Mouse (Mus musculus) cerebellum, adult 8-10 months (tissue): ENCODE data around the gene Pold1.

ENCODE experiments used
- DNase-seq: peaks from one replicate; pipeline ENCODE4 v3.0.0; 2022

Gene Pold1

DNA sequence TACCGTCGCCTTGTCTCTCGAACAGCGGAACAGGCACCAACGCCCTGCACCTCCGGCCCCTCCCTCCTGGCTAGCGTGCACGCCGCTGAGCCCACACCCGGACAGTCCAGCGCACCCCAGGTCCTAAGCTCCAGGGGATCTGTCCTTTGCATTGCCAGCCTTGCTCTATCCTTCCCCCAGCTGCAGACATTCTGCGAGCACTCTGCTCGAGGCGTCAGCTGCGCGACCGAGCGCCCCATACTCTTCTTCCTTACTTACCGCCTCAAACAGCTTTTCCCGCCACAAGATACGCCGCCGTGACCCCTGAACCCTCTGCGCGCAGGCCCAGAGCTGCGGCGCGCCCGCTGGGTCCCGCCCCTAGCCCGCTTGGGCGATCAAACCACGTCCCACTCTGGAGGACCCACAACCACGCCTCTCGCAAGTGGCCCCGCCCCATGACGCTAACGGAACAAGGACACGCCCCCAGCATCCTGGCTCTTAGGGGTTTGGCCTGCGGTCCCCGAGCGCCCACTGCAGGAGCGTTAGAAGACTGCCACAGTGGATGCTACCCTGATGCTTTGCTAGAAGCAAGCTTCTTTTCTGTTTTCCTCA lies at the start of gene Pold1:
Gene Pold1, minus strand, starts transcription at position 353 of the 591 bp plus-strand sequence.
- peak; percentile 100 for DNase-seq

GRCm38 (mm10) chr7:44598336-44598735 lies 49.7 kb upstream of the Pold1 start:
- no peak for DNase-seq

DNA sequence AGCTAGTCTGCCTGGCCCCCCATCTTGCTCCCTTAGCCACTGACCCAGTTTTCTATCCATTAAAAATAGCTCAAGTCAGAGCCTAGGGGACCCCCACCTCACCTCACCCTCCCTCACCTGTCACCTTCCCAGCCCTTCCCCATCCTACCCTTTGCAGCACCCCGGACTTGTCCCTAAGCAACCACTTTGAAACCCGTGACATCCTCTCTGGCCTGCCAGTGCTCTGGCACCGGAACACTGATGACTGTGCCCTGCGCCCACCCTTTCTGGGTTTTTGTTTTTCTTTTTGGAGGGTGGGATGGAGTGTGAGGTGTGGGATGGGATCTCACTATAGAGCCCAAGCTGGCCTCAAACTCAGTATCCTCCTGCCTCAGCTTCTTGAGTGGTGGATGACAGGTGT lies 49.0 kb upstream of the Pold1 start:
- DNase-seq = no peak

- DNase-seq = peak; percentile 37
Observed at GRCm38 (mm10) chr7:44596996-44597538, 48.4 kb upstream of the Pold1 start.

DNA sequence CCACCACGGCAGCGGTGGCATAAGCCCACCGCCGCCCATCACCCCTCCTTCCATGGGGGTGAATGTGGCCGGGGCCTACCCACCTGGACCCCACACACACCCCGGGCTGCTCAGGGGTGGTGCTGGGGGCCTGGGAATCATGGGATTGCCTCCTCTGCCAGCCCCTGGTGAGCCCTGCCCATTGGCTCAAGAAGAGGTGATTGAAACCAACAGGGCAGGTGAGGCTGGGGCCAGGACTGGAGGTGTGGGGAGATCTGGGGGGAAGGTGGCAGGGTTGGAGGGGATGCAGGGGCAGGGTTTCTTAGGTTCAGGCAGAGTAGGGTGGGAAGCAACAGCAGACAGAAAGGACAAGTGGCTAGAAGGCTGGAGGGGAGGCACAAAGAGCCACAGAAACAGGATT lies 47.4 kb upstream of the Pold1 start:
- peak; percentile 37 for DNase-seq

- DNase-seq = peak; percentile 47
Observed at GRCm38 (mm10) chr7:44595131-44595561, 46.5 kb upstream of the Pold1 start.

- peak; percentile 85 for DNase-seq
Observed at GRCm38 (mm10) chr7:44594291-44594690, 45.6 kb upstream of the Pold1 start.

- peak; percentile 95 for DNase-seq
Observed at GRCm38 (mm10) chr7:44593775-44594174, 45.1 kb upstream of the Pold1 start.

GRCm38 (mm10) chr7:44593051-44593450 lies 44.4 kb upstream of the Pold1 start:
- peak; percentile 53 for DNase-seq

DNA sequence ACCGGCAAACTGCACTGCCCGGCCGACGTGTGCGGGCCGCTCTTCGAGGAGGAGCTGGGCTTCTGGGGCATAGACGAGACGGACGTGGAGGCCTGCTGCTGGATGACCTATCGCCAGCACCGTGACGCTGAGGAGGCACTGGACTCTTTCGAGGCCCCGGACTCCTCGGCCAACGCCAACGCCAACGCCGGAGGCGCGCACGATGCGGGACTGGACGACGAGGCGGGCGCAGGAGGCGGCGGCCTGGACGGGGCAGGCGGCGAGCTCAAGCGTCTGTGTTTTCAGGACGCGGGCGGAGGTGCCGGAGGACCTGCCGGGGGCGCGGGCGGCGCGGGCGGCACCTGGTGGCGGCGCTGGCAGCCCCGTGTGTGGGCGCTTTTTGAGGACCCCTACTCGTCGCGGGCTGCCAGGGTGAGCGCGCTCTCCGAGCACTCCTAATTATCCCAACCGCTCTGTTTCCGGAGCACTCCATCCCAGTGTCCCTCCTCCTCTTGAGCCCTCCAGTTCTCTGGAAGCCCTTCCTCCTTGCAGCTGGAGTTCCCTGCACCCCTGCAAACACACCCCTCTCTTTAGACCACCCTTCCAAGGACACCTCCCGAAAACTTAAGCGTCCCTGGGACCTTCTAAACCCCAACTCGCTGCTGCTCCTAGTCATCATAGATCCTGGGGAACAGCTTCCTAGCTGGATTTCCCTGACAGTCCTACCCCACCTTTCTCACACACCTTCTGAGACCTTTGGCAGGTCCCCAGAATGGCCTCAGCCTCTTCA lies 42.9 kb upstream of the Pold1 start:
- peak; percentile 64 for DNase-seq

GRCm38 (mm10) chr7:44590402-44591347 lies 42.0 kb upstream of the Pold1 start, which contains the start of gene Kcnc3:
Kcnc3 (plus strand) TSS chr7:44590664.
- peak; percentile 95 for DNase-seq

DNA sequence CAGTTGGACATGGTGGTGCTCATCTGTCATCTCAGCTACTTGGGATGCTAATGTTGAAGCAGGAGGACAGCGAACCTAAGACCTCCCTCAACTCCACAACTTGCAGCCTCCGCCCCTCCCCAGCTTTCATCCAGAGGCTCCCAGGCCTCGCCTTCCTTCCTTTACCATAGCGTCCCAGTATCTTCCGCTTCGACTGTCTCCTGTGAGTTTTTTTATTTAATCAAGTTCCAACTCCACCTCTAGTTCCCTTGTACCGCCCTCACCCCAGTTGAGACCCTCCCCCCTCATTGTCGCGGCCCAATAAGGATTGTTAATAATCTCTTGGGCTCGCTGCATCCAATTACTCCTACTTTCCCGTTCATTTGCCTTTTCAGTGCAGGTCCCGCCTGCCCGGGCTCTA lies 41.3 kb upstream of the Pold1 start:
- peak; percentile 54 for DNase-seq

DNA sequence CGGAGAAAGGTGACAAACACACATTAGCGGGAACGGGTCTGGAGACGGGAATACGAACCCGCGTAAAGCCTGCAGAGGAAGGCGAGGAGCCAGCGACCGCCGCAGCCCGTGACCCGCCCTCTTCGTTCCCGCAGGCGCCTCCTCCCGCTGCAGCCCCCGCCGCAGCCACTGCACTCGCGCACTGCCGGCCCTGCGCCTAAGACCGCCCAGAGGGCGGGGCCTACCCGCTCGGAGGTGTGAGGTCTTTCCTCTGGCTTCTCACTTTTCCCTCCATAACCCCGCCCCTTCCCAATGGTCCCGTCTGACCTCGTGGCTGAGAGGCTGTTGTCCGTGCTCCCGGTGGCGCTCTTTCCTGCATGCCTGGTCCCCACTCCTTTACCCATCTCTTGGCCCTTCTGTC lies 40.5 kb upstream of the Pold1 start:
- DNase-seq = peak; percentile 95

DNA sequence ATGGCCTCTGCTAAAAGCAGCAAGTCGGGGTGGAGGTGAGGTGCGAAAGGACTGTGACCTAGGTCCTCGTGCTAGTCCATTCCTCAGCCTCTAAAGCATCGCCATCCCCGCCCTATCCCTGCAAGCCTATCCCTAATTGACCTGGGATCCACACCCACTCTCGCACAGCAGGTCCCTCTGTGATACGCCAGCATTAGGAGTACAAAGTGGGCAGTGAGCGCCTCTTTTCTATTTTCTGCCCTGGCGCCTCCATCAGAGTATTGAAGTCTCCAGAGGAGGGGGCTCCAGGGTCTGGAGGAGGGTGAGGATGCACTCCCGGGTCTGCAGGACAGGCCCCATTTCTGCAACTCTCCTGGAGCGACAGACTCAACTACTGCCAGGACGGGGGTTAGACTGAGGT lies 39.7 kb upstream of the Pold1 start:
- peak; percentile 62 for DNase-seq

DNA sequence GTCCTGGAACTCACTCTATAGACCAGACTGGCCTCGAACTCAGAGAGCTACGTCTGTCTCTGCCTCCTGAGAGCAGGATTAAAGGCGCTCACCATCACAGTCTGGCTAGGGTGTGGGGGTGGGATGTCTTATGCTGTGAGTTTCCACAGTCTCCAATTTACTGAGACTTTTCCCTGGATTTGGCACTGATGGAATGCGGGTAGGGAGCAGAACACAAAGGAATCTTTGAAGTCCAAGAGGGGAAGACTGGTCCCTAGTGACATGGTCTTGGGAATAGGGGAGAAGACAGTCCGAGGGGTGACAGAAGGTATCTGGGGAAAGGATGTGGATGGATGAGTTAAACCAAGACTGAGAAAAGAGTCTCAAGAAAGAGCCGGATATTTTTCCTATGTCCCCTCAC lies 39.0 kb upstream of the Pold1 start:
- DNase-seq = peak; percentile 27

- peak; percentile 90 for DNase-seq
Observed at GRCm38 (mm10) chr7:44586930-44587329, 38.3 kb upstream of the Pold1 start.

DNA sequence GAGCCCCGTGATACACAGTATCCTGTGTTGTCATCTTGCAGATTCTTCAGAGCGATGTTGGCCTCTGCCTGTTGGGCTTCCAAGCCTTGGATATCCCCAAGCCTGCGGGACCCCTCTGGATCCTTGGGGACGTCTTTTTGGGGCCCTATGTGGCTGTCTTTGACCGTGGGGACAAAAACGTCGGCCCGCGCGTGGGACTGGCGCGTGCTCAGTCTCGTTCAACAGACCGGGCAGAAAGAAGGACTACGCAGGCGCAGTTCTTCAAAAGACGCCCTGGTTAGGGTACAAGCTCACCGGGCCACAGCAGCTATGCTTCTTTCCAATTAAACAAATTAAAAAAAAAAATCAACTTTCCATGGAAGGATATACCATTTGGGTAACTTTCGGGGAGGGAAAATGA lies 37.9 kb upstream of the Pold1 start:
- peak; percentile 84 for DNase-seq

DNA sequence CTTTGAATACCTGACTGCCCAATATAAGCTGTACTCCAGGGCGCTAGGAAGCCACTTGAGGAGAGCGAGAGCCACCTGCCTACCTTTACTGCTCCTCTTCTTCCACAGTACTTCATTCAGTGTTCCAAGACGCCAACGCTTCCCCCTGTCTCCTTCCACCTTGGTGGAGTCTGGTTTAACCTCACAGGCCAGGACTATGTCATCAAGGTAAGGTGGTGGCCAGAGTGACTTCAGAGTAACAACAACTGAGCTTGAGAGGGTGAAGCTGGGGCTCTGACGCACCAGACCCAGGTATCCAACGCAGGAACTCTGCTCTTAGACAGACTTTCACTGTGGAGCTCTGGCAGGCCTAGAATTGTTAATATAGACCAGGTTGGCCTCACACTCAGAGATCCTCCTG lies 37.0 kb upstream of the Pold1 start:
- DNase-seq = peak; percentile 25

GRCm38 (mm10) chr7:44584921-44585320 lies 36.3 kb upstream of the Pold1 start:
- DNase-seq = peak; percentile 28

- DNase-seq = peak; percentile 28
Observed at GRCm38 (mm10) chr7:44584265-44584804, 35.7 kb upstream of the Pold1 start.

GRCm38 (mm10) chr7:44583146-44583545 lies 34.5 kb upstream of the Pold1 start:
- DNase-seq = no peak

- DNase-seq = no peak
Observed at GRCm38 (mm10) chr7:44582709-44583108, 34.1 kb upstream of the Pold1 start.

- no peak for DNase-seq
Observed at GRCm38 (mm10) chr7:44581637-44582036, 33.0 kb upstream of the Pold1 start.
